Mouse (Mus musculus) liver, embryonic 12.5 days (tissue): ENCODE data around the gene Abhd18. TPM values are rescaled to one million over a fixed set of nuclear protein-coding genes. Genes with fewer than 3 reads are reported as not detected.
"Not testable (repeated sequence)": the region's sequence is repeated elsewhere in the genome, so short reads cannot be mapped to it uniquely, and the experiment has no call there.

ENCODE experiments used
- ATAC-seq: fragments of 200-750 bp; cut with Nextera tagmentation; 2 replicates; pipeline ENCODE4 v1.8.0; 2017; ENCODE audit warnings: moderate number of reproducible peaks, mild to moderate bottlenecking, moderate library complexity
- H3K27ac ChIP-seq: fragments of 300-500 bp; sonication (generic); 2 replicates; pipeline ENCODE4 v1.5.1; 2016; ENCODE audit warnings: mild to moderate bottlenecking
- H3K27me3 ChIP-seq: fragments of 300-500 bp; sonication (generic); replicated peaks from 2 replicates; pipeline ENCODE4 v1.6.1; 2016; ENCODE audit warnings: mild to moderate bottlenecking, moderate library complexity
- H3K36me3 ChIP-seq: fragments of 300-500 bp; sonication (generic); 2 replicates; pipeline ENCODE4 v1.6.1; 2016; ENCODE audit warnings: mild to moderate bottlenecking, moderate library complexity
- H3K4me1 ChIP-seq: fragments of 300-500 bp; sonication (generic); 2 replicates; pipeline ENCODE4 v1.6.1; 2016
- H3K4me2 ChIP-seq: fragments of 300-500 bp; sonication (generic); 2 replicates; pipeline ENCODE4 v1.6.1; 2016; ENCODE audit warnings: mild to moderate bottlenecking, moderate library complexity
- H3K4me3 ChIP-seq: fragments of 300-500 bp; sonication (generic); 2 replicates; pipeline ENCODE4 v1.5.1; 2016; ENCODE audit warnings: mild to moderate bottlenecking, moderate library complexity
- H3K9ac ChIP-seq: fragments of 300-500 bp; sonication (generic); 2 replicates; pipeline ENCODE4 v1.6.1; 2016; ENCODE audit warnings: mild to moderate bottlenecking, moderate library complexity
- H3K9me3 ChIP-seq: fragments of 300-500 bp; sonication (generic); replicated peaks from 2 replicates; pipeline ENCODE4 v1.6.1; 2016; ENCODE audit warnings: mild to moderate bottlenecking, moderate library complexity
- WGBS: fragments of 180-500 bp; shearing (Covaris S2); methylation state at CpG from one replicate; pipeline ENCODE4 v1.1.7; 2016; ENCODE audit not compliant: insufficient replicate concordance; 5-methylcytosine and 5-hydroxymethylcytosine counted together
- polyA plus RNA-seq: library from polyadenylated mRNA; unstranded; fragments of >200 nt; fragmentation: Nextera tagmentation; extraction: Ambion mirVana; gene quantifications from 2 replicates; pipeline ENCODE4 v1.2.1, GENCODE M21; 2016

The Abhd18 gene
- polyA plus RNA-seq: 4.2 and 4.4 TPM in 2 replicates

- Histone ChIP-seq H3K27ac (peak within 1 kb of the TSS; percentile 87), H3K9ac (peak within 1 kb of the TSS; percentile 77), H3K4me3 (peak within 1 kb of the TSS; percentile 64), H3K4me2 (peak within 1 kb of the TSS; percentile 78), H3K4me1 (peaks cover 12% of the 10 kb centered on the region)
- WGBS: 0% methylated on average over 3 of the region's 4 CpGs
- H3K9me3 ChIP-seq, ATAC-seq, H3K27me3 ChIP-seq, H3K36me3 ChIP-seq: not testable (repeated sequence)
Observed at GRCm38 (mm10) chr3:40846957-40847017, at the start of gene Abhd18. Abhd18 (plus strand) TSS chr3:40846970.

GRCm38 (mm10) chr3:40798054-40798453 is 48.7 kb upstream of the Abhd18 start:
- Histone ChIP-seq H3K4me3 (no peak overlapping the region), H3K4me1 (peaks cover 30% of the 10 kb centered on the region), H3K27me3 (no peaks in the 10 kb centered on the region), H3K27ac (no peak overlapping the region), H3K36me3 (peaks cover 22% of the 10 kb centered on the region), H3K9ac (no peak overlapping the region), H3K9me3 (no peaks in the 10 kb centered on the region), H3K4me2 (no peak overlapping the region)
- no peak for ATAC-seq
- whole genome bisulfite sequencing: 65% methylated on average over 1 of the region's 1 CpGs

GRCm38 (mm10) chr3:40798500-40798899 is 48.3 kb upstream of the Abhd18 start:
- peaks cover 30% of the 10 kb centered on the region for H3K4me1 ChIP-seq
- H3K27ac ChIP-seq: peak overlapping the region; percentile 81; the same call in 1 of the 2 replicates
- ATAC-seq: peak; percentile 42
- H3K36me3 ChIP-seq: peaks cover 20% of the 10 kb centered on the region
- H3K9ac ChIP-seq: no peak overlapping the region
- WGBS: 31% methylated on average over 7 of the region's 7 CpGs
- no peaks in the 10 kb centered on the region for H3K9me3 ChIP-seq
- H3K4me2 ChIP-seq: peak overlapping the region; percentile 91
- H3K4me3 ChIP-seq: peak overlapping the region; percentile 95; the same call in 1 of the 2 replicates
- H3K27me3 ChIP-seq: no peaks in the 10 kb centered on the region

- peaks cover 28% of the 10 kb centered on the region for H3K36me3 ChIP-seq
- no peaks in the 10 kb centered on the region for H3K9me3 ChIP-seq
- H3K4me2 ChIP-seq: peak within 1 kb of the TSS; percentile 91
- H3K4me1 ChIP-seq: peaks cover 32% of the 10 kb centered on the region
- H3K27ac ChIP-seq: peak within 1 kb of the TSS; percentile 93
- WGBS: 1% methylated on average over 66 of the region's 66 CpGs
- H3K4me3 ChIP-seq: peak within 1 kb of the TSS; percentile 95
- H3K27me3 ChIP-seq: no peaks in the 10 kb centered on the region
- peak; percentile 85 for ATAC-seq
- H3K9ac ChIP-seq: peak within 1 kb of the TSS; percentile 96
Observed at GRCm38 (mm10) chr3:40799530-40800372, 47.0 kb upstream of the Abhd18 start, which contains the start of gene Plk4. Plk4 (plus strand) TSS chr3:40800019.

GRCm38 (mm10) chr3:40800373-40800823 is 46.4 kb upstream of the Abhd18 start:
- under 1% methylated on average over 36 of the region's 37 CpGs for WGBS
- ATAC-seq: peak; percentile 86
- peak overlapping the region; percentile 95 for H3K4me3 ChIP-seq

GRCm38 (mm10) chr3:40806871-40807270 is 39.9 kb upstream of the Abhd18 start:
- no peak for ATAC-seq
- 65% methylated on average over 2 of the region's 2 CpGs for WGBS
- H3K9me3 ChIP-seq: no peaks in the 10 kb centered on the region

More at GRCm38 (mm10) chr3:40800373-40800823, 46.4 kb upstream of the Abhd18 start:
- H3K9me3 ChIP-seq: no peaks in the 10 kb centered on the region
- peak overlapping the region; percentile 93 for H3K27ac ChIP-seq
- no peaks in the 10 kb centered on the region for H3K27me3 ChIP-seq
- H3K4me2 ChIP-seq: peak overlapping the region; percentile 91
- H3K9ac ChIP-seq: peak overlapping the region; percentile 96
- H3K36me3 ChIP-seq: peaks cover 35% of the 10 kb centered on the region
- H3K4me1 ChIP-seq: peaks cover 32% of the 10 kb centered on the region

GRCm38 (mm10) chr3:40808686-40809085 is 38.1 kb upstream of the Abhd18 start:
- WGBS: 93% methylated on average over 10 of the region's 10 CpGs
- no peak overlapping the region for H3K4me2 ChIP-seq
- peaks cover 84% of the 10 kb centered on the region for H3K36me3 ChIP-seq
- no peak overlapping the region for H3K4me3 ChIP-seq
- H3K27me3 ChIP-seq: no peaks in the 10 kb centered on the region
- no peak overlapping the region for H3K27ac ChIP-seq
- H3K4me1 ChIP-seq: 0 out of 2 replicates have a peak, but pooled peaks cover under 1% of the 10 kb centered on the region
- H3K9ac ChIP-seq: no peak overlapping the region
- H3K9me3 ChIP-seq: no peaks in the 10 kb centered on the region
- no peak for ATAC-seq

More at GRCm38 (mm10) chr3:40806871-40807270, 39.9 kb upstream of the Abhd18 start:
- Histone ChIP-seq H3K4me3 (no peak overlapping the region), H3K27ac (no peak overlapping the region), H3K4me2 (no peak overlapping the region), H3K27me3 (no peaks in the 10 kb centered on the region), H3K9ac (no peak overlapping the region), H3K36me3 (peaks cover 78% of the 10 kb centered on the region), H3K4me1 (peaks cover 8% of the 10 kb centered on the region)

GRCm38 (mm10) chr3:40809894-40810293 is 36.9 kb upstream of the Abhd18 start:
- Histone ChIP-seq H3K27me3 (no peaks in the 10 kb centered on the region), H3K9ac (no peak overlapping the region), H3K4me3 (no peak overlapping the region), H3K9me3 (no peaks in the 10 kb centered on the region), H3K36me3 (peaks cover 87% of the 10 kb centered on the region), H3K4me2 (no peak overlapping the region), H3K4me1 (no peaks in the 10 kb centered on the region), H3K27ac (no peak overlapping the region)
- ATAC-seq: no peak
- WGBS: 83% methylated on average over 2 of the region's 2 CpGs

- Histone ChIP-seq H3K36me3 (peaks cover 86% of the 10 kb centered on the region), H3K9me3 (no peaks in the 10 kb centered on the region), H3K9ac (no peak overlapping the region), H3K4me3 (no peak overlapping the region), H3K27ac (no peak overlapping the region), H3K4me1 (no peaks in the 10 kb centered on the region), H3K27me3 (no peaks in the 10 kb centered on the region), H3K4me2 (no peak overlapping the region)
- ATAC-seq: no peak
- WGBS: 93% methylated on average over 2 of the region's 2 CpGs
Observed at GRCm38 (mm10) chr3:40813275-40813674, 33.5 kb upstream of the Abhd18 start.

- H3K4me2 ChIP-seq: peak overlapping the region; percentile 72
- H3K4me3 ChIP-seq: peak overlapping the region; percentile 64
- peak overlapping the region; percentile 77 for H3K9ac ChIP-seq
- H3K27me3 ChIP-seq, ATAC-seq, H3K27ac ChIP-seq, H3K9me3 ChIP-seq, H3K36me3 ChIP-seq: not testable (repeated sequence)
- H3K4me1 ChIP-seq: peaks cover 12% of the 10 kb centered on the region
- 83% methylated on average over 6 of the region's 6 CpGs for WGBS
Observed at GRCm38 (mm10) chr3:40845521-40845920, 1.2 kb upstream of the Abhd18 start.

- under 1% methylated on average over 39 of the region's 39 CpGs for WGBS
Observed at GRCm38 (mm10) chr3:40846473-40846956, 255 bp upstream of the Abhd18 start, which contains the start of gene Mfsd8. Mfsd8 (minus strand) TSS chr3:40846886.

GRCm38 (mm10) chr3:40847018-40847417 is 248 bp downstream of the Abhd18 start:
- H3K4me1 ChIP-seq: peaks cover 12% of the 10 kb centered on the region
- peak; percentile 68 for ATAC-seq
- WGBS: 1% methylated on average over 19 of the region's 21 CpGs
- peak overlapping the region; percentile 67 for H3K9ac ChIP-seq
- H3K36me3 ChIP-seq, H3K9me3 ChIP-seq, H3K27me3 ChIP-seq: not testable (repeated sequence)
- H3K4me2 ChIP-seq: peak overlapping the region; percentile 78
- H3K27ac ChIP-seq: peak overlapping the region; percentile 76
- H3K4me3 ChIP-seq: peak overlapping the region; percentile 64

More at GRCm38 (mm10) chr3:40846473-40846956, 255 bp upstream of the Abhd18 start, which contains the start of gene Mfsd8:
- H3K9me3 ChIP-seq, H3K27me3 ChIP-seq, H3K36me3 ChIP-seq: not testable (repeated sequence)
- peak within 1 kb of the TSS; percentile 77 for H3K9ac ChIP-seq
- H3K4me2 ChIP-seq: peak within 1 kb of the TSS; percentile 78
- ATAC-seq: peak; percentile 98
- peak within 1 kb of the TSS; percentile 87 for H3K27ac ChIP-seq
- peak within 1 kb of the TSS; percentile 64 for H3K4me3 ChIP-seq
- peaks cover 12% of the 10 kb centered on the region for H3K4me1 ChIP-seq
